Mouse (Mus musculus): ENCODE results near the gene Slc16a8.
"Not testable (repeated sequence)": the region's sequence is repeated elsewhere in the genome, so short reads cannot be mapped to it uniquely, and the experiment has no call there.

Slc16a8 gene

GRCm38 (mm10) chr15:79262375-79262774 is 7.8 kb upstream of the Slc16a8 start:
- DNase-seq, result no peak

- no peak for DNase-seq
Measured at GRCm38 (mm10) chr15:79261757-79262156, 7.2 kb upstream of the Slc16a8 start.

- peak in 1 of 2 experiments; percentile 47 for DNase-seq
Measured at GRCm38 (mm10) chr15:79261095-79261725, 6.6 kb upstream of the Slc16a8 start.

GRCm38 (mm10) chr15:79258521-79258920 is 4.0 kb upstream of the Slc16a8 start:
- peak; percentile 84 to 86 for DNase-seq

- DNase-seq, result no peak
Measured at GRCm38 (mm10) chr15:79252580-79252979, 2.0 kb downstream of the Slc16a8 start.

GRCm38 (mm10) chr15:79251781-79252491 is 2.6 kb downstream of the Slc16a8 start:
- no peak for DNase-seq

- no peak for DNase-seq
Measured at GRCm38 (mm10) chr15:79251168-79251567, 3.4 kb downstream of the Slc16a8 start.

- DNase-seq, result no peak
Measured at GRCm38 (mm10) chr15:79250236-79250635, 4.3 kb downstream of the Slc16a8 start.

- DNase-seq, result no peak
Measured at GRCm38 (mm10) chr15:79245321-79245720, 9.2 kb downstream of the Slc16a8 start.

GRCm38 (mm10) chr15:79244071-79244893 is 10.3 kb downstream of the Slc16a8 start:
- peak; percentile 37 to 68 for DNase-seq

GRCm38 (mm10) chr15:79243234-79244042 is 11.1 kb downstream of the Slc16a8 start:
- peak; percentile 94 to 96 for DNase-seq

- DNase-seq, result no peak
Measured at GRCm38 (mm10) chr15:79242574-79243233, 11.9 kb downstream of the Slc16a8 start.

GRCm38 (mm10) chr15:79238036-79238435 is 16.5 kb downstream of the Slc16a8 start:
- no peak for DNase-seq

GRCm38 (mm10) chr15:79235268-79235667 is 19.3 kb downstream of the Slc16a8 start:
- no peak for DNase-seq

GRCm38 (mm10) chr15:79229058-79229821 is 25.3 kb downstream of the Slc16a8 start, which contains the start of the genes Pick1 and Gm49486:
Gene Pick1 (plus strand): TSS chr15:79229173.
Gene Gm49486 (plus strand): TSS chr15:79229391.
- peak; percentile 89 to 92 for DNase-seq

- not testable (repeated sequence) for DNase-seq
Measured at GRCm38 (mm10) chr15:79225780-79226179, 28.8 kb downstream of the Slc16a8 start.

GRCm38 (mm10) chr15:79224685-79225084 is 29.9 kb downstream of the Slc16a8 start:
- DNase-seq, result peak; percentile 80 to 90

- no peak for DNase-seq
Measured at GRCm38 (mm10) chr15:79223641-79224040, 30.9 kb downstream of the Slc16a8 start.

- no peak for DNase-seq
Measured at GRCm38 (mm10) chr15:79219572-79219971, 35.0 kb downstream of the Slc16a8 start.

GRCm38 (mm10) chr15:79216191-79216590 is 38.4 kb downstream of the Slc16a8 start:
- no peak for DNase-seq

- DNase-seq, result peak in 1 of 2 experiments; percentile 17
Measured at GRCm38 (mm10) chr15:79213591-79213990, 41.0 kb downstream of the Slc16a8 start.
